Mouse (Mus musculus): ENCODE results near the gene Atp8a1. TPM values are rescaled to one million over a fixed set of nuclear protein-coding genes. Genes with fewer than 3 reads are reported as not detected.

Atp8a1 gene
- 20.6 and 24.5 TPM in 2 replicates for polyA plus RNA-seq (2012; rRNA removed)

GRCm38 (mm10) chr5:67847253-67848165, at the start of gene Atp8a1:
TSS of gene Atp8a1 (minus strand) at chr5:67847434.

GRCm38 (mm10) chr5:67607804-67608673, 239.2 kb downstream of the Atp8a1 start, which contains the start of gene Shisa3:
TSS of gene Shisa3 (plus strand) at chr5:67607882.

Other genes starting within 250 kb of the Atp8a1 start
- 0.62 and 0.78 TPM in 2 replicates for gene Shisa3, start 239.6 kb downstream of the Atp8a1 start, polyA plus RNA-seq (2012; rRNA removed)
- not detected in 2 replicates for gene Gm5108, start 94.2 kb upstream of the Atp8a1 start, polyA plus RNA-seq (2012; rRNA removed)
- gene Gm21905, start 99.0 kb upstream of the Atp8a1 start, polyA plus RNA-seq (2012; rRNA removed) = not detected in 2 replicates
- gene Grxcr1, start 184.4 kb upstream of the Atp8a1 start, polyA plus RNA-seq (2012; rRNA removed) = not detected in 2 replicates

Measured in liver, embryonic 14 days (tissue).